Mouse (Mus musculus) thymus, adult 2 months (tissue): Measurements from ENCODE around the gene Spout1. TPM values are rescaled to one million over a fixed set of nuclear protein-coding genes. Genes with fewer than 3 reads are reported as not detected.
A peak's percentile ranks its signal among the peaks of the same experiment; 100 is the strongest.

Source experiments
- DNase-seq: peaks from one replicate; pipeline ENCODE4 v3.0.0; 2021
- H3K27ac ChIP-seq: fragments of 200-500 bp; 2 replicates; pipeline ENCODE4 v1.5.1; 2012; ENCODE audit warnings: low read length, control low read depth; ENCODE audit not compliant: control insufficient read depth, insufficient read depth
- H3K27me3 ChIP-seq: fragments of 200-500 bp; 2 replicates; pipeline ENCODE4 v1.6.1; 2012; ENCODE audit warnings: mild to moderate bottlenecking, low read length, moderate library complexity, mixed read lengths; ENCODE audit not compliant: control insufficient read depth, insufficient read depth
- H3K36me3 ChIP-seq: fragments of 200-500 bp; 2 replicates; pipeline ENCODE4 v1.6.1; 2012; ENCODE audit warnings: mild to moderate bottlenecking, low read length, moderate library complexity; ENCODE audit not compliant: control insufficient read depth, insufficient read depth
- H3K4me1 ChIP-seq: fragments of 200-500 bp; replicated peaks from 2 replicates; pipeline ENCODE4 v1.6.1; 2012; ENCODE audit warnings: low read length; ENCODE audit not compliant: control insufficient read depth, insufficient read depth
- H3K4me3 ChIP-seq: fragments of 200-500 bp; 2 replicates; pipeline ENCODE4 v1.5.1; 2012; ENCODE audit warnings: mild to moderate bottlenecking, low read length, control low read depth, moderate library complexity; ENCODE audit not compliant: control insufficient read depth, insufficient read depth
- CTCF ChIP-seq: fragments of 200-500 bp; IDR thresholded peaks from 2 replicates; pipeline ENCODE4 v1.5.1; 2012; ENCODE audit warnings: mild to moderate bottlenecking, control low read depth, low read length, moderate library complexity, borderline replicate concordance; ENCODE audit not compliant: control insufficient read depth, poor library complexity, insufficient read depth; ENCODE audit errors: extremely low read depth
- POLR2A ChIP-seq: fragments of 200-500 bp; IDR thresholded peaks from 2 replicates; pipeline ENCODE4 v1.6.1; 2012; ENCODE audit warnings: mild to moderate bottlenecking, low read length, control low read depth, moderate library complexity; ENCODE audit not compliant: control insufficient read depth, poor library complexity, insufficient read depth; ENCODE audit errors: extremely low read depth
- WGBS: fragments of 180-500 bp; shearing (Covaris S2); methylation state at CpG from one replicate; pipeline ENCODE4 v1.1.7; 2018; 5-methylcytosine and 5-hydroxymethylcytosine counted together
- polyA plus RNA-seq: library from polyadenylated mRNA; depleted of rRNA; stranded (reverse); fragments of >200 nt; gene quantifications from 2 replicates; pipeline ENCODE4 v1.2.3, GENCODE M21; 2012; rRNA removed

The Spout1 gene
- 41.9 and 44.9 TPM in 2 replicates for polyA plus RNA-seq

DNA sequence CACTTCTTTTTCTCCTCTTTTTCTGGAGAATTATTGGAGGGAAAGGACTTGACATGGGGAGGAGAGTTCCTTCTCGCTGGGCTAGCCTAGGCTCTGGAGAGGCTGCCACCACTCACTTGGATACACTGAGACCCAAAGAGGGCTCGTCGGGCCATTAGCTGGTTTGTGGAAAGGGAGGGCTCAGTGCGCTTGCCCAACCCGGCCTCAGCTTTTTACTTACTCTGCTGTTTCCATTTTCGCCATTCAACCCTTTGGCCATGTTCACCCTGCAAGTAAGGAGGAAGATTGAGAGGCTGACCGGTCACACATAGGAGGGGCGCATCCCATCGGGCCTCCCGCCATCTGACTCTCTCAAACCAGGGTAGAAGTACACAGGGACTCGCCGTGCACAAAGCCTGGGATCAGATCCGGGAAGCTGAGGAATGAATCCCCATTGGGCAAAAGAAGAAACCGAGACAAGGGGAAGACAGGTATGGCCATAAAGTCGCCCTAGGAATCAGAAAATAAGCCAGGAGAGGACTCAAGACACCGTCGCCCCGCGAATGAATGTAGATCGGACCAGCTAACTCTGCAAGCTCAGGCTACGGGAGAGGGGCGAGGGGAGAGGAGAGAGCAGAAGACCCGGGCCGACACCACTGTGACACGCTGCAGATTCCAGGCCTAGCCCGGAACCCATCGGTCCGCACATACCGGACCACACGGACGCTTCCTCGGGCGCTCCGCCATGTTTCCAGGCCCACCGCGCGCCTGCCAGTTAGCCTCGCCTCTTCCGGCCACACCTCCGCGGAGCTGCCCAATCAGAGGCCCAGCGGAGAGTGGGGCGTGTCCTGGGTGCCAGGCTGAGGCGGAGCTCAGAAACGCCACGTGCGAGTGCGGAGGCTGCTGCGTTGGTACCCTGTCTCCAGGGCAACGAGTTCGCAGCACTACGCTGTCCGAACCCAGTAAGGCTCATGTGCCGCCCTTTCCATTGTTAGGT, at the start of gene Spout1:
TSS of gene Spout1 (minus strand) at position 760 of the 976 bp plus-strand sequence.
- 3% methylated on average over 54 of the region's 54 CpGs for WGBS
- Histone ChIP-seq H3K4me1 (peaks cover 12% of the 10 kb centered on the region), H3K27ac (no peak within 1 kb of the TSS), H3K36me3 (0 out of 2 replicates have a peak, but pooled peaks cover 6% of the 10 kb centered on the region), H3K4me3 (peak within 1 kb of the TSS; percentile 82), H3K27me3 (no peaks in the 10 kb centered on the region)
- TF ChIP-seq CTCF (0 out of 2 replicates have a peak, but pooled peaks have one; percentile 32), POLR2A (peak; percentile 61; the same call in 1 of the 2 replicates)
- peak; percentile 94 for DNase-seq

DNA sequence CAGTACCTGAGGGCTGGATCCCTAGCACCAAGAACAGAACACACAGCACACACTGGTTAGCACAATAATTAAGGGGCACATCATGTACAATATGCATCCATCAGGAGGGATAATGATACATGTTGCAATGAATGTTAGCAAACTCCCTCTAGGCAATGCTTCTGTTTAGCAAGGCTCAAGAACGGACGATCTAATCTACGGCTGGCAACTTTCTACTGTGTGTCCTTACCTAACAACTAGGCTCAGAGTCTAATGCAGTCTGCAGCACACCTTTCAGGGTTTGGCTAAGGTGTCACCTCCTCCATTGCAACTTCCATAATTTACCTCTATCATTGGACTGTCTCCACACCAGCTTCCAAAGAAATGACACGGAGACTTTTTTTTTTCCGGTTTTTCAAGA, 38.0 kb upstream of the Spout1 start:
- no peak overlapping the region for H3K4me3 ChIP-seq
- TF ChIP-seq CTCF (no peak), POLR2A (no peak)
- no peak overlapping the region for H3K27ac ChIP-seq
- no peaks in the 10 kb centered on the region for H3K36me3 ChIP-seq
- H3K27me3 ChIP-seq = no peaks in the 10 kb centered on the region
- WGBS = 97% methylated on average over 5 of the region's 5 CpGs
- H3K4me1 ChIP-seq = no peaks in the 10 kb centered on the region
- DNase-seq = no peak

DNA sequence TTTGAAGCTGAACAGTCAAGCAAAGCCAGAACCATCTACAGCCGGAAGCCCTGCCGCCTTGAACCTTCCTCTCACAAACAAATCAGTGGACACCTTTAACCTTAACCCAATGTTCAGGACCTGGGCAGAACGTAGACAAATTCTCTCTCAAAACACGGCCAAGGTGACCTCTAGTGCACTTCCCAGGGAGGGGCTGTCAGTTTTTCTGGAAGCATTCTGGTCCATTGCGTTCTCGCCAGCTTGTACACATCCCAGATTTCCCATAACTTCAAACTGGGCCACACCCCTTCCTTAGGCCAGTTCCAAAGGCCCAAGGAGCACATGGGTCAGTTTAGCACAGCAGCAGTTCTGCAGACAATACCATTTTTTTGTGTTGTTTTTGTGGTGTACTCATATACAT, 37.2 kb upstream of the Spout1 start:
- H3K4me1 ChIP-seq = no peaks in the 10 kb centered on the region
- H3K27me3 ChIP-seq = no peaks in the 10 kb centered on the region
- no peak overlapping the region for H3K4me3 ChIP-seq
- TF ChIP-seq POLR2A (no peak), CTCF (no peak)
- H3K27ac ChIP-seq = no peak overlapping the region
- DNase-seq = no peak
- WGBS = 96% methylated on average over 6 of the region's 6 CpGs
- H3K36me3 ChIP-seq = no peaks in the 10 kb centered on the region

DNA sequence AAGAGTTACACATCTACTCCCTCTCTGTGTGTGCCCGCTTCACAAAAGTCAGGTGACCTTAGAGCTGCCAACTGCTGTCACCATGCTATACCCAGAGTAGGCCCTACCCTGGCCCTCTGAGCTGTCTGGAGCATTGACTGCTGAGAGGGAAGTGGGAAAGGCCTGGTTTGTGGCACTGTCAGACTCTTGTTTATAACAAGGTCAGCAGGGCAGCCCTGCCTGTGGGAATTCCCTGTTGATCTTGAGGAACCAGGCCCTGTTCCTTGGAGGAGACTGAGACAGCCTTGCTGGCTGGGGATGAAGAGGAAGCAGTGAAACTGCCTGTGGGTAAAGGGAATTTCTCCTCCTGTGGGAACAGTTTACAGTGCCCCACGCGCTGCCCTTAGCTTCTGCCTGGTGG, 36.5 kb upstream of the Spout1 start:
- no peak overlapping the region for H3K27ac ChIP-seq
- H3K27me3 ChIP-seq = no peaks in the 10 kb centered on the region
- no peaks in the 10 kb centered on the region for H3K4me1 ChIP-seq
- DNase-seq = no peak
- WGBS = 94% methylated on average over 3 of the region's 3 CpGs
- TF ChIP-seq CTCF (no peak), POLR2A (no peak)
- H3K4me3 ChIP-seq = no peak overlapping the region
- no peaks in the 10 kb centered on the region for H3K36me3 ChIP-seq

DNA sequence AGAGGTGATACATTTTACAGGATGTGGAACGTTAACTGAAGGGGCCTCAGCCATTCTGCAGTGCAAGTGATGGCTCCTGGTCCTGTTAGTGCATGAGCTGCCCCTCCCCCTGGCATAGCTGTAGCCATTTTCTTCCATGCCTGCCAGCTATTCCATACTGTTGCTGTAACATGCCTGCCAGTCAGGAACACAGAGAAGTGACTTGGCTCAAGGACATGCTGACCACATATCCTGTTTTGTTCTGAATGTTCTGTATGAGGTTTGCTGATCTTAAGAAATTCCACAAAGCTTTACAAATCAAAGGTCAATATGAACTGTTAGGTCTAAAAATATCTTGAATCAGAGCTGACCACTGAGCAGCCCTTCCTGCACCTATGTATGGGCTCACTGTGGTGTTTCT, 34.7 kb upstream of the Spout1 start:
- Histone ChIP-seq H3K27ac (no peak overlapping the region), H3K4me1 (no peaks in the 10 kb centered on the region), H3K4me3 (no peak overlapping the region), H3K36me3 (no peaks in the 10 kb centered on the region), H3K27me3 (no peaks in the 10 kb centered on the region)
- no peak for DNase-seq
- 81% methylated on average over 1 of the region's 1 CpGs for WGBS
- TF ChIP-seq POLR2A (no peak), CTCF (no peak)

DNA sequence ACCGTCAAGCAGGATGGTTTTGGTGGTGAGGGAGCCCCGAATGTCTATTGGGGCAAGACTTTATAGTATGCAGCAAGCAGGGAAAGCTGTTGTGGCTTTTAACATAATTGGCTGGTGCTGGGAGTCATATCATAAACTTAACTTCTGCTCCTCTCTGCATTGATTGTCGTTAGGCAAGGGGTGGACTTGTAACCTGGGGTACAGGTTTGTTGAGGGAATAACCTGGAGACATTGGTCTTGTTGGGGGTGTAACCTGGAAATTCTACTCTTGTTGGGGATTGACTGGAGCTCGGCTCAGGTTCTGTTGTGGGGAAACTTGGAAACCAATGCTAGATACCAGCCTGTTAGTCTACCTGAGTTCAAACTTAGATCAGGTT, 33.9 kb upstream of the Spout1 start:
- H3K4me1 ChIP-seq = no peaks in the 10 kb centered on the region
- WGBS = 88% methylated on average over 4 of the region's 4 CpGs

More for the DNA sequence above, 33.9 kb upstream of the Spout1 start:
- no peaks in the 10 kb centered on the region for H3K36me3 ChIP-seq
- no peak overlapping the region for H3K4me3 ChIP-seq
- no peaks in the 10 kb centered on the region for H3K27me3 ChIP-seq
- no peak for DNase-seq
- H3K27ac ChIP-seq = no peak overlapping the region
- TF ChIP-seq POLR2A (no peak), CTCF (no peak)
